Mouse (Mus musculus): ENCODE data around the gene Rinl. TPM values are rescaled to one million over a fixed set of nuclear protein-coding genes. Genes with fewer than 3 reads are reported as not detected.

Gene Rinl
- total RNA-seq, 2 experiments from 2014 or later: 2.4 to 3.0 TPM

GRCm38 (mm10) chr7:28822556-28822955 lies 33.8 kb downstream of the Rinl start:
- no peak for DNase-seq (ENCODE audit: low spot score in 2 of 2)

DNA sequence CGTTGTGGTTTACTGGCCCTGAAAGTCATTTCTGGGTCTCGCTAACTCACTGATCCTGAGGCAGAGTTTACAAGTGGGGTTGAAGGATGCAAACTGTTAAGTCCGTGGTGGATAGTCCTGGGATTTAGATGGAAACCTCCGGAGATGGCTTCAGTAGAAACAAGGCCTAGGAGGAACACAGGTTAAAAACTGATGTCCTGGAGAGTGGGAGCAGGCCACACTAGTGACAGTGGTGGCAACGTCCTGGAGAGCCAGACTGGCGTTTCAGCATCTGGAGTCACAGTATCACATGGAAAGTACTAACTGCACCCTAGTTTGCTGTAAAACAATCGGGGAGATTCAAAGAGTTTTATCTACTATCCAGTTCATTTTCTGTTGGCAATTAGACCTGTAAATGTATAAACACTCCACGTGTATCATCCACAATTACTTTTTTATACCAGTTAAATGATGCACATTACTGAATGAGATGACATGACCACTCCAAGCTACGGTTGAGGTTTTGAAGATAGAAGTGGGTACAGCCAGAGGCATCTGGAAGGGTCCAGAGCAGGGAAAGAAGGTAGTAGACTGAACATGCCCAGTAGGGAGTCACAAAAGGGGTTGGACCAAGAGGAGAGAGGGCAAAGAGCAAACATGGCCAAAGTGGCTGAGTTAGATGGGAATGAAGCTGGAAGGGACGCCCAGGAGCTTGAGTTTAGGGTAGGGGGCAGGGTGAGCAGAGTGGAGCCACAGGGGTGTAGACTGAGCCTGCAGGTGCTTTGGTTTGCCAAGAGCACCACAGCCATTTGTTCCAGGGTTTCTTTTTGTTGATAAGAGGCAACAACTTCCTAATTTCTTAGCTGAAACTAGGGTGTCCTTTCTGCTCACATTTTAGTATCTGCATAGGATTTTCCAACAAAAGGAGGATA lies 34.5 kb downstream of the Rinl start:
- no peak for DNase-seq (ENCODE audit: low spot score in 2 of 2)

- no peak for DNase-seq (ENCODE audit: low spot score in 2 of 2)
Measured at GRCm38 (mm10) chr7:28823932-28824331, 35.2 kb downstream of the Rinl start.

DNA sequence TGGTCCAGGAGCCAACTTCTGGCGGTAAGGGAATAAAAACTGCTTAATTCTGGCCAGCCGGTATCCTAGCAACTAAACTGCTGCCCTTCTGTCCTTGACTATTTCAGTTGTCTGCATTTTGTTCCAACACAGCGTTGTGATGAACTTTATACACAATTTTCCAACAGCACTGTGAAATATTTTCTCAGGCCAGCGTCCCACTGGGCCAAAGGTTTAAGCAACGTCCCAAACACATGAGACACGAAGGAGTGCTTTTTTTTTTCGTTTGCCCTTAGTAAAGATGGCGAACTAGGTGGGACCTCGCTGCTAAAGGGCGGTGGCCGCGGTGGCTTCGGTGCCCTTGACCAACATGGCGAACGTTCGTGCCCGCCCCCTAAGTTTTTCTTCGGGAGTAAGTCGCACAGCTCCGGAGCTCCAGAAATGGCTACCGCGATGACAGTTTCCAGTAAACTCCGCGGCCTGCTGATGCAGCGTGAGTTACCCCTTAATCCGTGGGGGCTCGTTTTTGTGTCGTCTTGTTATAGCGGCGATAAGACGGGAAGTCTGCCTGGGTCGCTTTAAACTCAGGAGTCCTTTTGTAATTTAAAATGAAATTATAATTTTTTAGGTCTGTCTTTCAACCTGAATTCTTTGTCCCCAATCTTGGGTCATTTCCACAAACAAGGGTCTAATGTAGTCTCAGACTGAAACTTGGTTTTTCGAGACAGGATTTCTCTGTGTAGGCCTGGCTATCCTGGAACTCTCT lies 36.3 kb downstream of the Rinl start, which contains the start of gene Ech1:
TSS of gene Ech1 (plus strand) at position 277 of the 745 bp plus-strand sequence.
- peak; percentile 85 to 92 for DNase-seq (ENCODE audit: low spot score in 2 of 2)

DNA sequence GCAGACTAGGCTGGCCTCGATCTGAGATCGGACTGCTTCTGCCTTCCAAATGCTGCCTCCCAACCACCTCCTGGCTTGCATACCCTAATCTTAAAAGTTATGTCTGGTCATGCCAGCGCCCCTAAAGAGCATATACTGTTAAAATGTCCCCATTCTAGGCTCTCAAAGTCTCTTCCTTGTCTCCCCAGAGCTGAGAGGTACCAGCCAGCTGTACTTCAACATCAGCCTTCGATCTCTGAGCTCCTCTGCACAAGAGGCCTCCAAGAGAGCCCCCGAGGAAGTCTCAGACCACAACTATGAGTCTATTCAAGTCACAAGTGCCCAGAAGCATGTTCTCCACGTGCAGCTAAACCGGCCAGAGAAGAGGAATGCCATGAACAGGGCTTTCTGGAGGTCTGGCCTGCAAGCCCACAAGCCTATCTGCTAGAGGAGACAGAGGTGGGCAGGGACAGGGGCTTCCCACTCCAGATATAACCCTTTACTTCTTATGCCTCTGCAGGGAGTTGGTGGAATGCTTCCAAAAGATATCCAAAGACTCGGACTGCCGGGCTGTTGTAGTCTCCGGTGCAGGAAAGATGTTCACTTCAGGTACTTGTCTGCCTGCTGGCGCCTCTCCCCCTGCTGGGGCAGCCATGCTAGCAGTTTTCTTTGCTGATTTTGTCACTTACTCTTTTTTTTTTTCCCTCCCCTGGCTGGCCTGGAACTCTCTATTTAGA lies 37.1 kb downstream of the Rinl start:
- no peak for DNase-seq (ENCODE audit: low spot score in 2 of 2)

- DNase-seq (ENCODE audit: low spot score in 2 of 2): no peak
Measured at GRCm38 (mm10) chr7:28826402-28826772, 37.6 kb downstream of the Rinl start.

- DNase-seq (ENCODE audit: low spot score in 2 of 2): peak in 1 of 2 experiments; percentile 90
Measured at GRCm38 (mm10) chr7:28827338-28827737, 38.6 kb downstream of the Rinl start.

- no peak for DNase-seq (ENCODE audit: low spot score in 2 of 2)
Measured at GRCm38 (mm10) chr7:28829821-28830220, 41.1 kb downstream of the Rinl start.

GRCm38 (mm10) chr7:28830981-28831380 lies 42.2 kb downstream of the Rinl start:
- DNase-seq (ENCODE audit: low spot score in 2 of 2): no peak

DNA sequence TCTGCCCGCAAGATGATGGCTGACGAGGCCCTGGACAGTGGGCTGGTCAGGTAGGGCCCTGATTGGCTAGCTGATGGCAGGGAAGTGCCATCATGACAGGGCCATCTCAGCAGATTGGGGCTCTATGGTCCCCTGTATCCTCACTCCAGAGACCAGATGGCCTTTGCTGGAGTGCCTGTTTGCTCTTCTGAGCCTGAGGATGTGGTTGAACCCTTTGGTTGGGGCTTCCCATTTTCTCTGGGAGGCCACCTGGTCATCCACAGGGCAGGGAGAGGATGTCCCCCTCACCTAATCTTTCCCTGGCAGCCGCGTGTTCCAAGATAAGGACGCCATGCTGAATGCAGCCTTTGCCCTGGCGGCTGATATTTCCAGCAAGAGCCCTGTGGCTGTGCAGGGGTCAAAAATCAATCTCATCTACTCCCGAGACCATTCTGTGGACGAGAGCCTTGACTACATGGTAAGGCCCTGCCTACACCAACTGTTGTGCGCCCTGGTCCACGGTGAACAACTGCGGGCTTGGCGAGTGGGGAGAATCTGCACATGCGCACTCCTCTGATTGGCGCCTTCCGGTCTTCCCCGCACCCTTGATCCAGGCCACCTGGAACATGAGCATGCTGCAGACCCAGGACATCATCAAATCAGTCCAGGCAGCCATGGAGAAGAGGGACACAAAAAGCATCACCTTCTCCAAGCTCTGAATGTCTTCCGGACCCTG lies 42.8 kb downstream of the Rinl start:
- DNase-seq (ENCODE audit: low spot score in 2 of 2): no peak

GRCm38 (mm10) chr7:28832137-28832536 lies 43.4 kb downstream of the Rinl start:
- no peak for DNase-seq (ENCODE audit: low spot score in 2 of 2)

GRCm38 (mm10) chr7:28833723-28834347 lies 45.1 kb downstream of the Rinl start, which contains the start of gene Lgals4:
Lgals4 (plus strand) TSS chr7:28833854.
- DNase-seq (ENCODE audit: low spot score in 2 of 2): no peak

GRCm38 (mm10) chr7:28836936-28837335 lies 48.2 kb downstream of the Rinl start:
- no peak for DNase-seq (ENCODE audit: low spot score in 2 of 2)

GRCm38 (mm10) chr7:28838331-28838730 lies 49.6 kb downstream of the Rinl start:
- no peak for DNase-seq (ENCODE audit: low spot score in 2 of 2)

DNA sequence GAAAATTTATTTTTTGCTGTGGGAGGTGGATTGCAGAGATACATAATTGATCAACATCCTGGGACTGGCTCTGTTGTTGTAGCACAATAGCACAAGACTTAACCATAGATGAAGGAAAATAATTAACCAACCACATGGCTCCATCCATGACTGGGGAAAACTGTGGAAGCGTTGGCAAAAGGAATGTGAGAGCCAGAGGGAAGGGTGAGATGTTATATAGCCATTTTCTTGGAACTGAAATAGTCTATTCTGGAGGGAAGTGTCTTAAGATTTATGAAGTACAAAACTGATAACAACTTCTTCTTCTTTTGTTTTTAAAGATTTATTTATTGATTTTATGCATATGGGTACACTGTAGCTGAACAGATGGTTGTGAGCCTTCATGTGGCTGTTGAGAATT lies 58.5 kb downstream of the Rinl start:
- no peak for DNase-seq (ENCODE audit: low spot score in 2 of 2)

Other genes starting within 250 kb of the Rinl start
- gene Sycn, start 248.1 kb upstream of the Rinl start, total RNA-seq (2021): not detected
- under 1 TPM in 1 of 2 experiments, not detected in 1; 0.28 TPM for gene Nccrp1, start 241.7 kb upstream of the Rinl start, total RNA-seq (2021)
- 10 to 100 TPM; 74.1 to 77.1 TPM for gene Samd4b, start 190.8 kb upstream of the Rinl start, total RNA-seq (2021)
- 10 to 100 TPM; 12.7 to 14.6 TPM for gene Pak4, start 190.8 kb upstream of the Rinl start, total RNA-seq (2021)
- 1 to 10 TPM; 1.4 to 4.6 TPM for gene Acp7, start 157.6 kb upstream of the Rinl start, total RNA-seq (2021)
- gene Fbxo27, start 96.1 kb upstream of the Rinl start, total RNA-seq (2021): 10 to 100 TPM; 18.9 to 21.7 TPM
- 1 to 10 TPM; 1.5 to 1.9 TPM for gene Fbxo17, start 72.2 kb upstream of the Rinl start, total RNA-seq (2021)
- 10 to 100 TPM; 60.6 to 67.1 TPM for gene Mrps12, start 47.1 kb upstream of the Rinl start, total RNA-seq (2021)
- 10 to 100 TPM; 11.1 to 11.2 TPM for gene Sars2, start 47.0 kb upstream of the Rinl start, total RNA-seq (2021)
- gene Ccer2, start 32.8 kb upstream of the Rinl start, total RNA-seq (2021): under 1 TPM; 0.30 to 0.63 TPM
- gene Sirt2, start 22.2 kb upstream of the Rinl start, total RNA-seq (2021): 100 to 1,000 TPM; 125 to 129 TPM
- gene Nfkbib, start 21.5 kb upstream of the Rinl start, total RNA-seq (2021): 10 to 100 TPM; 29.0 to 29.2 TPM
- gene Hnrnpl, start 19.6 kb downstream of the Rinl start, total RNA-seq (2021): 100 to 1,000 TPM; 407 to 414 TPM
- 10 to 100 TPM; 63.1 to 71.0 TPM for gene Ech1, start 36.2 kb downstream of the Rinl start, total RNA-seq (2021)
- gene Lgals4, start 44.9 kb downstream of the Rinl start, total RNA-seq (2021): 1 to 10 TPM; 3.5 to 5.6 TPM
- gene Lgals7, start 74.9 kb downstream of the Rinl start, total RNA-seq (2021): not detected
- gene Capn12, start 92.5 kb downstream of the Rinl start, total RNA-seq (2021): under 1 TPM; 0.50 to 0.76 TPM
- gene Actn4, start 173.4 kb downstream of the Rinl start, total RNA-seq (2021): 100 to 1,000 TPM; 127 to 136 TPM
- gene Eif3k, start 192.9 kb downstream of the Rinl start, total RNA-seq (2021): 100 to 1,000 TPM; 201 to 212 TPM
- gene Map4k1, start 193.1 kb downstream of the Rinl start, total RNA-seq (2021): 1 to 10 TPM in 1 of 2 experiments, under 1 TPM in 1; 0.99 to 1.3 TPM